Mouse (Mus musculus) stomach, postnatal 0 days (tissue): ENCODE measurements around the gene Nudt16l1. TPM values are rescaled to one million over a fixed set of nuclear protein-coding genes. Genes with fewer than 3 reads are reported as not detected.

Experiments used
- ATAC-seq: fragments of 200-750 bp; cut with Nextera tagmentation; 2 replicates; pipeline ENCODE4 v1.8.0; 2017; ENCODE audit not compliant: low FRiP score, low TSS enrichment
- DNase-seq: peaks from one replicate; pipeline ENCODE4 v3.0.0-alpha.2; 2016; ENCODE audit warnings: low spot score
- H3K27ac ChIP-seq: fragments of 300-500 bp; sonication (generic); replicated peaks from 2 replicates; pipeline ENCODE4 v1.5.1; 2014; ENCODE audit warnings: mild to moderate bottlenecking, control low read depth
- H3K27me3 ChIP-seq: fragments of 300-500 bp; sonication (generic); 2 replicates; pipeline ENCODE4 v1.6.1; 2014; ENCODE audit warnings: low read length; ENCODE audit not compliant: control insufficient read depth, insufficient read depth
- H3K36me3 ChIP-seq: fragments of 300-500 bp; sonication (generic); 2 replicates; pipeline ENCODE4 v1.6.1; 2014; ENCODE audit warnings: low read length, mixed read lengths; ENCODE audit not compliant: control insufficient read depth, insufficient read depth
- H3K4me1 ChIP-seq: fragments of 300-500 bp; sonication (generic); replicated peaks from 2 replicates; pipeline ENCODE4 v1.6.1; 2014; ENCODE audit warnings: antibody characterized with exemption; ENCODE audit not compliant: control insufficient read depth, insufficient read depth
- H3K4me2 ChIP-seq: fragments of 300-500 bp; sonication (generic); replicated peaks from 2 replicates; pipeline ENCODE4 v1.6.1; 2014; ENCODE audit warnings: low read depth, mild to moderate bottlenecking, control low read depth, moderate library complexity
- H3K4me3 ChIP-seq: fragments of 300-500 bp; sonication (generic); 2 replicates; pipeline ENCODE4 v1.5.1; 2014; ENCODE audit warnings: low read depth, low read length, control low read depth
- H3K9ac ChIP-seq: fragments of 300-500 bp; sonication (generic); 2 replicates; pipeline ENCODE4 v1.6.1; 2014; ENCODE audit warnings: mild to moderate bottlenecking, low read length, control low read depth, mixed read lengths
- H3K9me3 ChIP-seq: fragments of 300-500 bp; sonication (generic); 2 replicates; pipeline ENCODE4 v1.6.1; 2016; ENCODE audit warnings: low read length; ENCODE audit not compliant: control insufficient read depth
- CTCF ChIP-seq: IDR thresholded peaks from 2 replicates; pipeline ENCODE4 v1.5.1; 2016; ENCODE audit warnings: antibody characterized with exemption, low read depth, mild to moderate bottlenecking, moderate library complexity
- EP300 ChIP-seq: optimal IDR thresholded peaks from 2 replicates; pipeline ENCODE3; 2016; ENCODE audit warnings: antibody characterized with exemption
- WGBS: fragments of 180-500 bp; shearing (Covaris S2); extraction: QIAGEN DNeasy Blood & Tissue Kit; methylation state at CpG from one replicate; pipeline ENCODE4 v1.1.7; 2014; 5-methylcytosine and 5-hydroxymethylcytosine counted together
- polyA plus RNA-seq: library from polyadenylated mRNA; unstranded; fragments of >200 nt; fragmentation: Nextera tagmentation; extraction: Ambion mirVana; gene quantifications from 2 replicates; pipeline ENCODE4 v1.2.1, GENCODE M21; 2015

Gene Nudt16l1
- polyA plus RNA-seq, 1 experiment from 2014 or later = 93.6 TPM

DNA sequence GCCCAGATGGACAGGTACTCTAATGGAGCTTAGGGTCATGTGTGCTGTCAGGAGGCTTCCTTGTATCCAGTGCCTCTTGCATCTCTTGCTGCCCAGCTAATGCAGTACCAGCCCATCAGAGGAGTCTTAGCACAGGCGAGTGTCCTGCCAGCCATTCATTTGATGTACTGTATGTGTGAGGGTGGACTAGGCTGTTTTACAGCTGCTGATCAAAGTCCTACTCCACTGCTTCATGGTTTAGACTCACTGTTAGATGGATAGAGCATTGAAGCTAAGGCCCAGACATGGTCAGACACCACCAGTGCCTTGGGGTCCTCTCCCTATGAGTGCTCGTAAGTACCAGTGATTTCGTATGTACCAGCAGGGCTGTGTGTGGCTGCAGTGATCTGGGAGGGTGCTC, 33.7 kb upstream of the Nudt16l1 start:
- ATAC-seq (no peak), DNase-seq (no peak)
- Histone ChIP-seq H3K4me1 (no peaks in the 10 kb centered on the region), H3K9me3 (no peaks in the 10 kb centered on the region), H3K36me3 (0 out of 2 replicates have a peak, but pooled peaks cover 5% of the 10 kb centered on the region), H3K27ac (no peak overlapping the region), H3K4me2 (no peak overlapping the region), H3K4me3 (no peak overlapping the region), H3K27me3 (no peaks in the 10 kb centered on the region), H3K9ac (no peak overlapping the region)
- 91% methylated on average over 3 of the region's 3 CpGs for WGBS
- TF ChIP-seq EP300 (no peak), CTCF (no peak)

- no peak for ATAC-seq
- WGBS = 26% methylated on average over 1 of the region's 1 CpGs
- no peak overlapping the region for H3K9ac ChIP-seq
- H3K27me3 ChIP-seq = no peaks in the 10 kb centered on the region
- TF ChIP-seq CTCF (no peak), EP300 (no peak)
- H3K4me1 ChIP-seq = no peaks in the 10 kb centered on the region
- no peaks in the 10 kb centered on the region for H3K9me3 ChIP-seq
- 0 out of 2 replicates have a peak, but pooled peaks cover 5% of the 10 kb centered on the region for H3K36me3 ChIP-seq
- H3K27ac ChIP-seq = no peak overlapping the region
- DNase-seq = no peak
- no peak overlapping the region for H3K4me3 ChIP-seq
- no peak overlapping the region for H3K4me2 ChIP-seq
These were observed 33.0 kb upstream of the Nudt16l1 start for GRCm38 (mm10) chr16:4905591-4905990.

DNA sequence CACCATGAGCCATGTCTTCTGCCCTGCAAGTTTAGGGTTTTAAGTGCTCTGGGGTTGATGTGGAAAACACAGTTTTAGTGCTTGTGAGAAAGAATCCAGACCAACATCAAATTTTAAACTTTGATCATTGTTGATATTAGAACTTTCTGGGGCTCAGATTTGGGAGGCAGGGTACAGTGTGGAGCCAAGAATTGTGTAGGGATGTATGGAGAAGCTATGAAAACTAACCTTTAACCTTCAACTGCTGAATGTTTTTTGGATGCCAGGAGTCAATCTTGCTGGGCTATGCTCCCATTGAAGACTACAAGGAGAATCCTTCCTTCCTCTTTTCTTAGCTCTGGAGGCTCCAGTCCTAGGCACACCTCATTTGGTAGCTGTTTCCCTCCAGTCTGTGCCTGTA, 32.0 kb upstream of the Nudt16l1 start:
- H3K4me3 ChIP-seq = no peak overlapping the region
- H3K27ac ChIP-seq = no peak overlapping the region
- no peak overlapping the region for H3K4me2 ChIP-seq
- peaks cover 10% of the 10 kb centered on the region for H3K36me3 ChIP-seq
- H3K9ac ChIP-seq = no peak overlapping the region
- H3K27me3 ChIP-seq = no peaks in the 10 kb centered on the region
- no peak for ATAC-seq
- TF ChIP-seq EP300 (no peak), CTCF (no peak)
- H3K4me1 ChIP-seq = no peaks in the 10 kb centered on the region
- H3K9me3 ChIP-seq = no peaks in the 10 kb centered on the region
- no peak for DNase-seq

DNA sequence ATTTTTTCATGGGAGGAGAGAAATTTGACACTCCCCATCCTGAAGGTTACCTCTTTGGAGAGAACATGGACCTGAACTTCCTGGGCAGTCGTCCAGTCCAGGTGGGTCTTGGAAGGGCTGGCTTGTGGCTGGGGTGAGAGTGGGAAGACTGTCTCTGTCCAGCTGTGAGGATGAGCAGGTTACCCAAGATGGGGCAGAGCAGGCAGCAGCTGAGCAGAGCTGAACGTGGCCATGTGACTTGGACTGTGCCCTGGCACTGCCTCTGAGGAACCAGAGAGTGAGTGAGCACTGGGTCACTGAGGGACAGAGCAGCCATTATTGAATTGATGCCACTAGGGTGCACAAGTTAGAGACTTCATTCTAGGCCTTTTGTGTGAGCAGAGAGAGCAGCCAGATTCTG, 31.2 kb upstream of the Nudt16l1 start:
- peaks cover 15% of the 10 kb centered on the region for H3K36me3 ChIP-seq
- no peak overlapping the region for H3K4me2 ChIP-seq
- WGBS = 60% methylated on average over 2 of the region's 2 CpGs
- H3K4me3 ChIP-seq = no peak overlapping the region
- ATAC-seq (no peak), DNase-seq (no peak)
- no peak for TF ChIP-seq CTCF
- TF ChIP-seq EP300 = no peak
- no peaks in the 10 kb centered on the region for H3K9me3 ChIP-seq
- H3K9ac ChIP-seq = no peak overlapping the region
- H3K27me3 ChIP-seq = no peaks in the 10 kb centered on the region
- H3K27ac ChIP-seq = no peak overlapping the region
- no peaks in the 10 kb centered on the region for H3K4me1 ChIP-seq

DNA sequence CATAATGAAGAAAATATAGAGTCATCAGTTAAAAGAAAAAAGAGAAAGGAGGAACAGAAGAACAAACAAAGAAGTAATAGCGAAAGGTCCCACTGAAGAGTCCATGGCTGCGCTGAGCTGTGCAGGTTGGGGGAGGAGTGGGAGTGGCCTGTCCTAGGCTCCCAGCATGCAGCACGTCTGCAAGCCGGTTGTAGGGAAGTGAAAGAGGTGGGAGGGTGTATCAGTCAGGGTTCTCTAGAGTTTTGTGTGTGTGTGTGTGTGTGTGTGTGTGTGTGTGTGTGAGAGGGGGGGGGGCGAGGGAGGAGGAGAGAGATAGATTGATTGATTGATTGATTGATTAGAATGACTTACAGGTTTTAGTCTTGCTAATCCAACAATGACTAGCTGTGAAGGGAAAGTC, 30.6 kb upstream of the Nudt16l1 start:
- Histone ChIP-seq H3K9ac (no peak overlapping the region), H3K36me3 (peaks cover 15% of the 10 kb centered on the region), H3K27me3 (no peaks in the 10 kb centered on the region), H3K4me1 (no peaks in the 10 kb centered on the region), H3K27ac (no peak overlapping the region), H3K4me3 (no peak overlapping the region), H3K9me3 (no peaks in the 10 kb centered on the region), H3K4me2 (no peak overlapping the region)
- WGBS = 58% methylated on average over 5 of the region's 5 CpGs
- TF ChIP-seq EP300 (no peak), CTCF (no peak)
- ATAC-seq = peak; percentile 57; the same call in 1 of the 2 replicates
- peak; percentile 34 for DNase-seq

DNA sequence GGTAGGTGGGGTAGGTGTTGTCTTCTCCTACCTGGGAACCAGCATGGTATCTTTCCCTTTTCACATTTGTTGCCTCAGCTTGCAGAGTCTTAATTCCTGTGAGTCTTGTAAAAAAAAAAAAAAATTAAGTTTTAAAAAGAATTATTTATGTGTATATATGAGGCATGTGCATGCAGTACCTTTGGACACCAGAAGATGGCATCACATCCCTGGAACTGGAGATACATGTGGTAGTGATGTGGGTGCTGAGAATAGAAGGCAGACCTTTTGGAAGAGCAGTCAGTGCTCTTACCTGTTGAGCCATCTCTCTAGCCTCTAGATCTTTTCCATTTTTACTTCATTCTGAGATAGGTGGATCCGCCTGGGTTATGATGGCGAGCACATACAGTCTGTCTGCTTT, 28.8 kb upstream of the Nudt16l1 start:
- no peak for DNase-seq
- H3K36me3 ChIP-seq = peaks cover 15% of the 10 kb centered on the region

More for the DNA sequence above, 28.8 kb upstream of the Nudt16l1 start:
- 100% methylated on average over 2 of the region's 2 CpGs for WGBS
- Histone ChIP-seq H3K4me3 (no peak overlapping the region), H3K27ac (no peak overlapping the region), H3K27me3 (no peaks in the 10 kb centered on the region), H3K4me2 (no peak overlapping the region), H3K4me1 (0 out of 2 replicates have a peak, but pooled peaks cover 2% of the 10 kb centered on the region), H3K9me3 (no peaks in the 10 kb centered on the region), H3K9ac (no peak overlapping the region)
- TF ChIP-seq EP300 (no peak), CTCF (peak; percentile 64)
- no peak for ATAC-seq
